15 mouse cellular contexts compared by ENCODE assay signal in the genomic region with DNA sequence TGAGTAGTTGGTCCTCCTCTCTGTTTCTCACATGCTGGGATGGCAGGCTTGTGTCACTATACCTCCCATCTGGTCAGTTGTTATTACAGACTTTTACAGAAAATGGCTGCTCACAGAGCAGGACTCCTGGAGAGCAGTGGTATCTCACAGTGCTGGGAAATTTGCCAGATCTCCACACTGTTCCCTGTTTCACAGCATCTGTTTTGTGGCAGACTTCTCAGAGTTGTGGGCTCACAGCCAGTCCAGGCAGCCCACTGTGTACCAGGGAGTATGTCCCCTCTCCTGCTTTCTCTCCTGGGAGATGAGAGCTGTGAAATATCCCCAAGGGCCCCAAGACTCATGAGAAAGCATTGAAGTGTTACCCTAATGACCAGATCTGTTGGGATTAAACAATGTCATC. TPM values are rescaled to one million over a fixed set of nuclear protein-coding genes. Genes with fewer than 3 reads are reported as not detected.
DNase-seq lines count a peak whose midpoint lies in the region; ATAC-seq and TF ChIP-seq lines count a peak whose summit lies in the region.
"Had no signal": no experiment of that assay in that cellular context is flagged by ENCODE, and none has a peak within 500 bp of the region (broad histone marks: within the 10 kb centered on the region; RNA-seq: fewer than 3 reads in every experiment).

No protein-coding gene starts in this region.

- no peak for DNase-seq in heart, postnatal 14 days
- DNase-seq in layer of hippocampus, adult 2 months (ENCODE audit: low spot score in 2 of 2) = peak; percentile 37 to 61
- no peak for DNase-seq in layer of hippocampus, postnatal 25 days (ENCODE audit: extremely low spot score in 1 of 2, low spot score in 1 of 2)
- peak; percentile 61 to 71 for DNase-seq in right cerebral cortex, postnatal 10 days (ENCODE audit: low spot score in 2 of 2)
- no peak for DNase-seq in right cerebral cortex, postnatal 36 days (ENCODE audit: low spot score in 2 of 2)
- peak; percentile 33 for DNase-seq in testis, postnatal 14 days (ENCODE audit: low spot score)
- DNase-seq in cerebellum, adult 2 months = no peak
- DNase-seq: liver, embryonic 13.5 days; thymus, postnatal 25 days had no signal

- peaks cover 11% of the 10 kb centered on the region for H3K4me1 ChIP-seq in heart, embryonic 12.5 days (replicated peaks)
- H3K4me1 ChIP-seq in cerebellum, adult 2 months (ENCODE audit: control insufficient read depth, insufficient read depth, low read length) = no peaks in the 10 kb centered on the region
- H3K4me1 ChIP-seq: embryonic facial prominence, embryonic 12.5 days; liver, embryonic 13.5 days had no signal

- TF ChIP-seq POLR2A in cerebellum, adult 2 months (IDR thresholded peaks at IDR 0.05; ENCODE audit: borderline replicate concordance, insufficient read depth, low read length) = no peak

- H3K9me3 ChIP-seq in heart, embryonic 12.5 days (replicated peaks) = no peaks in the 10 kb centered on the region
- H3K9me3 ChIP-seq: embryonic facial prominence, embryonic 12.5 days; liver, embryonic 13.5 days had no signal

- H3K4me2 ChIP-seq in heart, embryonic 12.5 days = no peak overlapping the region
- H3K4me2 ChIP-seq: embryonic facial prominence, embryonic 12.5 days; liver, embryonic 13.5 days had no signal

- H3K4me3 ChIP-seq in heart, embryonic 12.5 days = no peak overlapping the region
- no peak overlapping the region for H3K4me3 ChIP-seq in layer of hippocampus, adult 2 months
- H3K4me3 ChIP-seq in cerebellum, adult 2 months (replicated peaks; ENCODE audit: insufficient read depth, low read depth, low read length) = no peak overlapping the region
- H3K4me3 ChIP-seq: embryonic facial prominence, embryonic 12.5 days; liver, embryonic 13.5 days had no signal

- no peak for TF ChIP-seq CTCF in layer of hippocampus, adult 2 months (conservative IDR thresholded peaks at IDR 0.05)
- TF ChIP-seq CTCF in cerebellum, adult 2 months (IDR thresholded peaks at IDR 0.05; ENCODE audit: borderline replicate concordance, insufficient read depth, low read depth, low read length) = no peak

- no peaks in the 10 kb centered on the region for H3K36me3 ChIP-seq in heart, embryonic 12.5 days
- H3K36me3 ChIP-seq: embryonic facial prominence, embryonic 12.5 days; liver, embryonic 13.5 days had no signal

- H3K27ac ChIP-seq in heart, embryonic 12.5 days (ENCODE audit: poor library complexity, severe bottlenecking) = peak overlapping the region; percentile 48; the same call in 1 of the 2 replicates
- H3K27ac ChIP-seq in layer of hippocampus, adult 2 months = peak overlapping the region; percentile 53; the same call in 1 of the 2 replicates
- H3K27ac ChIP-seq in cerebellum, adult 2 months (ENCODE audit: insufficient read depth, low read length) = no peak overlapping the region
- H3K27ac ChIP-seq: embryonic facial prominence, embryonic 12.5 days; liver, embryonic 13.5 days had no signal

- H3K27me3 ChIP-seq in heart, embryonic 12.5 days (replicated peaks) = 0 out of 2 replicates have a peak, but pooled peaks cover 6% of the 10 kb centered on the region
- no peaks in the 10 kb centered on the region for H3K27me3 ChIP-seq in cerebellum, adult 2 months (ENCODE audit: control insufficient read depth, insufficient read depth, low read length)
- H3K27me3 ChIP-seq: embryonic facial prominence, embryonic 12.5 days; liver, embryonic 13.5 days had no signal

- intact Hi-C loops in heart, postnatal 14 days (cut with DNase I) = no loop called here

- peak; percentile 66; the same call in 1 of the 2 replicates for ATAC-seq in heart, embryonic 12.5 days (ENCODE audit: insufficient number of reproducible peaks, low FRiP score)
- ATAC-seq: intestine, embryonic 16.5 days had no signal

- no peak overlapping the region for H3K9ac ChIP-seq in heart, embryonic 12.5 days
- H3K9ac ChIP-seq: embryonic facial prominence, embryonic 12.5 days; liver, embryonic 13.5 days had no signal

RNA-seq across cellular contexts. Expression of a gene that starts 12.6 kb away (rescaled TPM):
- polyA plus RNA-seq in heart, embryonic 12.5 days (2016; fragmentation: Nextera tagmentation; extraction: Ambion mirVana) = 36.1 and 37.1 TPM in 2 replicates
- 10 to 100 TPM; 15.3 to 15.7 TPM for total RNA-seq in heart, postnatal 14 days (2021)
- total RNA-seq in layer of hippocampus, adult 2 months (2021) = 10 to 100 TPM; 54.3 to 55.1 TPM
- total RNA-seq in layer of hippocampus, postnatal 25 days (2021) = 10 to 100 TPM; 62.0 to 63.2 TPM
- 64.1 and 75.2 TPM in 2 replicates for polyA plus RNA-seq in cerebellum, adult 2 months (2012; rRNA removed)
- total RNA-seq: MEL had no signal
- polyA plus RNA-seq: C2C12 had no signal

RNA-seq across cellular contexts. Expression of a gene that starts 13.0 kb away (rescaled TPM):
- polyA plus RNA-seq in heart, embryonic 12.5 days (2016; fragmentation: Nextera tagmentation; extraction: Ambion mirVana) = 0.32 and 0.46 TPM in 2 replicates
- not detected for total RNA-seq in heart, postnatal 14 days (2021)
- total RNA-seq in layer of hippocampus, adult 2 months (2021) = not detected
- under 1 TPM in 1 of 2 experiments, not detected in 1; 0.22 TPM for total RNA-seq in layer of hippocampus, postnatal 25 days (2021)
- 1.0 TPM in 2 replicates for polyA plus RNA-seq in cerebellum, adult 2 months (2012; rRNA removed)
- total RNA-seq: gastrocnemius, postnatal 4 days; MEL had no signal
- polyA plus RNA-seq: C2C12; embryonic facial prominence, embryonic 12.5 days; liver, embryonic 13.5 days had no signal

RNA-seq across cellular contexts. Expression of a gene that starts 21.1 kb away (rescaled TPM):
- 44.9 and 47.0 TPM in 2 replicates for polyA plus RNA-seq in heart, embryonic 12.5 days (2016; fragmentation: Nextera tagmentation; extraction: Ambion mirVana)
- total RNA-seq in heart, postnatal 14 days (2021) = 10 to 100 TPM; 43.1 to 43.9 TPM
- total RNA-seq in layer of hippocampus, adult 2 months (2021) = 10 to 100 TPM; 54.1 to 54.2 TPM
- 10 to 100 TPM; 58.7 to 62.5 TPM for total RNA-seq in layer of hippocampus, postnatal 25 days (2021)
- 52.3 and 59.7 TPM in 2 replicates for polyA plus RNA-seq in cerebellum, adult 2 months (2012; rRNA removed)

RNA-seq across cellular contexts. Expression of a gene that starts 25.2 kb away (rescaled TPM):
- polyA plus RNA-seq in heart, embryonic 12.5 days (2016; fragmentation: Nextera tagmentation; extraction: Ambion mirVana) = 87.0 and 88.0 TPM in 2 replicates
- 10 to 100 TPM; 41.0 to 41.8 TPM for total RNA-seq in heart, postnatal 14 days (2021)
- 100 to 1,000 TPM; 139 to 144 TPM for total RNA-seq in layer of hippocampus, adult 2 months (2021)
- total RNA-seq in layer of hippocampus, postnatal 25 days (2021) = 100 to 1,000 TPM; 132 to 136 TPM
- 118 and 122 TPM in 2 replicates for polyA plus RNA-seq in cerebellum, adult 2 months (2012; rRNA removed)

RNA-seq across cellular contexts. Expression of a gene that starts 44.5 kb away (rescaled TPM):
- polyA plus RNA-seq in heart, embryonic 12.5 days (2016; fragmentation: Nextera tagmentation; extraction: Ambion mirVana) = 0.20 and 0.23 TPM in 2 replicates
- total RNA-seq in heart, postnatal 14 days (2021) = 1 to 10 TPM in 1 of 2 experiments, under 1 TPM in 1; 0.56 to 1.0 TPM
- 1 to 10 TPM; 2.7 to 5.4 TPM for total RNA-seq in layer of hippocampus, adult 2 months (2021)
- total RNA-seq in layer of hippocampus, postnatal 25 days (2021) = 1 to 10 TPM; 1.3 to 3.0 TPM
- polyA plus RNA-seq in cerebellum, adult 2 months (2012; rRNA removed) = 2.6 and 3.5 TPM in 2 replicates

Comparison
In these comparisons a context has a peak if more than half of its experiments do, and no peak if none do; other contexts are left out.
1. DNase-seq: peak in layer of hippocampus, adult 2 months (2 of 2), right cerebral cortex, postnatal 10 days (2 of 2) and testis, postnatal 14 days (single experiment); none in heart, postnatal 14 days (0 of 2), layer of hippocampus, postnatal 25 days (0 of 2), right cerebral cortex, postnatal 36 days (0 of 2) and cerebellum, adult 2 months (0 of 2).